Mouse (Mus musculus) testis, postnatal 14 days (tissue): ENCODE results near the gene Olfr339.
"Not testable (repeated sequence)": the region's sequence is repeated elsewhere in the genome, so short reads cannot be mapped to it uniquely, and the experiment has no call there.

ENCODE experiments used
- DNase-seq: peaks from one replicate; pipeline ENCODE4 v3.0.0; 2021; ENCODE audit warnings: low spot score

The Olfr339 gene

DNA sequence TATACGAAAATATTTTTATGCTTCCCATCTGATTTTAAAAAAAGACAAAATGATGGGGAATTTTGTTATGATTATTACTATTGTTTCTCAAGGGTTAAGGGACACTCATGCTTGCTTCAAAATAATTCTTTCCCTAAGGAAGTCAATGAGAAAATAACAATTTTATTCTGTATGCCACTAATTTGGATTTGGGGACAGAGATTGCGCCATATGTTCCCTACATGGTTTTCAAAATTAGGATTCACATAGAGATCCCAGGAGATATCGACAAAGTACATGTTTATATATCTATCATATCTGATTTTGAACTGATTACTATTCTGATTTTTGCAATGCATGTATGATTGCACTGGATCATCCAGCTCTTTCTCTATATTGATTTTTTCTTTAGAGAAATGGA, at the start of gene Olfr339:
TSS of gene Olfr339 (plus strand) at position 301 of the 400 bp plus-strand sequence.
- no peak for DNase-seq

GRCm38 (mm10) chr2:36373219-36373618, 45.5 kb upstream of the Olfr339 start, which contains the start of gene Olfr338:
Olfr338 (plus strand) TSS chr2:36373519.
- DNase-seq, result no peak

- DNase-seq, result not testable (repeated sequence)
These were observed 3.6 kb upstream of the Olfr339 start for GRCm38 (mm10) chr2:36415174-36415573.

GRCm38 (mm10) chr2:36415591-36415990, 3.2 kb upstream of the Olfr339 start:
- not testable (repeated sequence) for DNase-seq

GRCm38 (mm10) chr2:36452287-36452686, 33.5 kb downstream of the Olfr339 start, which contains the start of gene Olfr340:
Olfr340 (plus strand) TSS chr2:36452587.
- DNase-seq, result no peak

DNA sequence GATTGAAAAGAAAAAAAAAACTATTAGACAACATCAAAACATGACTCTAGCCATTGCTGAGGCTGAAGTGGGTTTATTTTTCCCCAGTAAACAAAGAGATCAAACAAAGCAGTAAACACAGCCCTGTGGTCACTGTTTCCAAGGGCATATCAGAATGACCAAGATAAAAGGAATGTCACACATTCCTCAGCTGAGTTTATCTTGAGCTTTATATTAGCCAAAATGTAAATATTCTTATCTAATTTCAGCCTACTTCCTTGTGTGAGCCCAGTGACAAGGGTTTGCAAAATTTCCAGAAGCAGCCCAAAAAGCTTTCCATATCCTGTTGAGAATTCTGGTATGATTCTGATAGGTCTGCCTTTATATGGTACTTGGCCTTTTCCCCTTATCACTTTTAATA, 54.9 kb downstream of the Olfr339 start:
- no peak for DNase-seq
